Mouse (Mus musculus) stomach, postnatal 0 days (tissue): ENCODE measurements around the gene Zdhhc24. TPM values are rescaled to one million over a fixed set of nuclear protein-coding genes. Genes with fewer than 3 reads are reported as not detected.
"Not testable (repeated sequence)": the region's sequence is repeated elsewhere in the genome, so short reads cannot be mapped to it uniquely, and the experiment has no call there.

ENCODE experiments used
- ATAC-seq: fragments of 200-750 bp; cut with Nextera tagmentation; 2 replicates; pipeline ENCODE4 v1.8.0; 2017; ENCODE audit not compliant: low FRiP score, low TSS enrichment
- DNase-seq: peaks from one replicate; pipeline ENCODE4 v3.0.0-alpha.2; 2016; ENCODE audit warnings: low spot score
- H3K27ac ChIP-seq: fragments of 300-500 bp; sonication (generic); replicated peaks from 2 replicates; pipeline ENCODE4 v1.5.1; 2014; ENCODE audit warnings: mild to moderate bottlenecking, control low read depth
- H3K27me3 ChIP-seq: fragments of 300-500 bp; sonication (generic); 2 replicates; pipeline ENCODE4 v1.6.1; 2014; ENCODE audit warnings: low read length; ENCODE audit not compliant: control insufficient read depth, insufficient read depth
- H3K36me3 ChIP-seq: fragments of 300-500 bp; sonication (generic); 2 replicates; pipeline ENCODE4 v1.6.1; 2014; ENCODE audit warnings: low read length, mixed read lengths; ENCODE audit not compliant: control insufficient read depth, insufficient read depth
- H3K4me1 ChIP-seq: fragments of 300-500 bp; sonication (generic); replicated peaks from 2 replicates; pipeline ENCODE4 v1.6.1; 2014; ENCODE audit warnings: antibody characterized with exemption; ENCODE audit not compliant: control insufficient read depth, insufficient read depth
- H3K4me2 ChIP-seq: fragments of 300-500 bp; sonication (generic); replicated peaks from 2 replicates; pipeline ENCODE4 v1.6.1; 2014; ENCODE audit warnings: low read depth, mild to moderate bottlenecking, control low read depth, moderate library complexity
- H3K4me3 ChIP-seq: fragments of 300-500 bp; sonication (generic); 2 replicates; pipeline ENCODE4 v1.5.1; 2014; ENCODE audit warnings: low read depth, low read length, control low read depth
- H3K9ac ChIP-seq: fragments of 300-500 bp; sonication (generic); 2 replicates; pipeline ENCODE4 v1.6.1; 2014; ENCODE audit warnings: mild to moderate bottlenecking, low read length, control low read depth, mixed read lengths
- H3K9me3 ChIP-seq: fragments of 300-500 bp; sonication (generic); 2 replicates; pipeline ENCODE4 v1.6.1; 2016; ENCODE audit warnings: low read length; ENCODE audit not compliant: control insufficient read depth
- CTCF ChIP-seq: IDR thresholded peaks from 2 replicates; pipeline ENCODE4 v1.5.1; 2016; ENCODE audit warnings: antibody characterized with exemption, low read depth, mild to moderate bottlenecking, moderate library complexity
- EP300 ChIP-seq: optimal IDR thresholded peaks from 2 replicates; pipeline ENCODE3; 2016; ENCODE audit warnings: antibody characterized with exemption
- WGBS: fragments of 180-500 bp; shearing (Covaris S2); extraction: QIAGEN DNeasy Blood & Tissue Kit; methylation state at CpG from one replicate; pipeline ENCODE4 v1.1.7; 2014; 5-methylcytosine and 5-hydroxymethylcytosine counted together
- polyA plus RNA-seq: library from polyadenylated mRNA; unstranded; fragments of >200 nt; fragmentation: Nextera tagmentation; extraction: Ambion mirVana; gene quantifications from 2 replicates; pipeline ENCODE4 v1.2.1, GENCODE M21; 2015

The Zdhhc24 gene
- polyA plus RNA-seq, 1 experiment from 2014 or later, result 6.4 TPM

DNA sequence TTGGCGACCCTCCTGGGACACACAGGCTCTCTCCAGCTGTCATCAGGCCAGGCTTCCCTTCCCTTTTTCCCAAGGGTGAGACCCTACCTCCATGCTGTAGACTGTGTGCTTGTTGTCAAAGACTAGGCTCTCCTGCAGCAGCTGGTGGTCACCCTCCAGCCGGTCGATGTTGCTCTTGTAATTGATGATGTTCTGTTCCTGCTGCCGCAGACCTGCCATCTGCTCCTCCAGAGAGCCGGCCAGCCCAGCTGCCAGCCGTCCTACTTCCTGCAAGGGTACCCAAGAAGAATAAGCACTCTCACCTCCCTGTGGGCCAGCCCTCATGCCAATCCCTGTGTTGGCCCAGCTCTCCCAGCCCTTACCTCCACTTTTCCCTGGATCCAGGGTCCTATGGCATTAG lies 15.4 kb upstream of the Zdhhc24 start:
- Histone ChIP-seq H3K4me3 (no peak overlapping the region), H3K27me3 (no peaks in the 10 kb centered on the region), H3K4me1 (no peaks in the 10 kb centered on the region), H3K9me3 (no peaks in the 10 kb centered on the region), H3K36me3 (no peaks in the 10 kb centered on the region), H3K9ac (no peak overlapping the region), H3K4me2 (no peak overlapping the region), H3K27ac (no peak overlapping the region)
- WGBS, result 65% methylated on average over 6 of the region's 6 CpGs
- ATAC-seq, result no peak
- TF ChIP-seq CTCF, result no peak
- TF ChIP-seq EP300, result no peak
- DNase-seq, result no peak

DNA sequence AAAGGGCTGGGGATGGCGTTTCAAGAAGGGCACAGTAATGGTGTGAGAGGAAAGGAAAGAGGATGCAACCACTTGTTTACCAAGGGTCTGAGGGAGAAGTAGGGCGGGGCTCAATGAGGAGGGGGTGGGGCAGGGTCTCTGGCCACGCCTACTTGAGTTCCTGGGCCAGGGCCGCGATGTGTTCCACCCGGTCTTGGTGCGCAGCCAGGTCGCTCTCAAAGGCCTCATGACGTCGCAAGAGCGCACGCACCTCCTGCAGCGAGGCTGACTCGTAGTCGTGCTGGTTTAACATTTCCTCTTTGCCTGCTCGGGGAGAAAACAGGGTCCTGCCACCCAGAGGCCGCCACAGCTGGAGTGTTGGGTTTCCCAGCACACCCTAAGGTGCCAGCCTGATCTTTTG lies 13.3 kb upstream of the Zdhhc24 start:
- Histone ChIP-seq H3K4me3 (no peak overlapping the region), H3K9ac (no peak overlapping the region), H3K4me2 (peak overlapping the region; percentile 34; the same call in 1 of the 2 replicates), H3K27ac (no peak overlapping the region), H3K36me3 (no peaks in the 10 kb centered on the region), H3K27me3 (no peaks in the 10 kb centered on the region), H3K4me1 (no peaks in the 10 kb centered on the region), H3K9me3 (no peaks in the 10 kb centered on the region)
- WGBS, result 6% methylated on average over 17 of the region's 17 CpGs
- DNase-seq (peak; percentile 45), ATAC-seq (0 out of 2 replicates have a peak, but pooled peaks have one; percentile 21)
- TF ChIP-seq EP300 (no peak), CTCF (0 out of 2 replicates have a peak, but pooled peaks have one; percentile 4)

DNA sequence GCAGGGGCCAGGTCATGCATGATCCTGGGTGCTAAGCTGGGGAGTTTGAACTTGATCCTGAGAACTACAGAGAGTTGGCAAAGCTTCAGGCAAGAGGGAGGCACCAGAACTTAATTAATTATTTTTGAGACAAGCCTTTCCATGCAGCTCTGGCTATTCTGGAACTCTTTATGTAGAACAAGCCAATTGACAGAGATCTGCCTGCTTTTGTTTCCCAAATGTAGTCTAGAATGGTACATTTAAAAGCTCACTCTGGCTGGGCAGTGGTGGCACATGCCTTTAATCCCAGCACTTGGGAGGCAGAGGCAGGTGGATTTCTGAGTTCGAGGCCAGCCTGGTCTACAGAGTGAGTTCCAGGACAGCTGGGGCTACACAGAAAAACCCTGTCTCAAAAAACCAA lies 3.9 kb upstream of the Zdhhc24 start:
- H3K9me3 ChIP-seq, H3K36me3 ChIP-seq, ATAC-seq, H3K4me2 ChIP-seq, H3K27me3 ChIP-seq, H3K4me1 ChIP-seq, H3K27ac ChIP-seq, DNase-seq, H3K4me3 ChIP-seq, H3K9ac ChIP-seq: not testable (repeated sequence)
- 85% methylated on average over 1 of the region's 1 CpGs for WGBS

DNA sequence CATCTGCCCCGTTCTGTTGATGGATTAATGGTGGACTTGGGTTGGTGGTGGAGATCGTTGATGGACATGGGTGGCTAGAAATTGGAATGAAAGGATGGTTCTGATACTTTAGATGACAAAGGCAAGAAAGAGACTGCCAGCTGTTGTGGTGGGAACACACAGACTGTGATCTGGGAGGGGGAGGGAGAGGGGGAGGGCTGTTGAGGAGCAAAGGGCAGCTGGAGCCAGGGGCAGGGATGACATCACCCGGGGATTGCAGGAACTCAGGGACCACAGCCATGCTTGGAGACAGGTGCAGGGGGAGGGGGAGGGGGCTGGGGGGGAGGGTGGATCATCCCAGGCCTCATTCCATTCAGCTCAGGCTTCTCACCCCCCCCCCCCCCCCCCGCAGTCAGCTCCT lies 2.2 kb upstream of the Zdhhc24 start:
- ATAC-seq (no peak), DNase-seq (no peak)
- H3K4me2 ChIP-seq, result no peak overlapping the region
- no peak for TF ChIP-seq EP300
- TF ChIP-seq CTCF, result no peak
- H3K36me3 ChIP-seq, result no peaks in the 10 kb centered on the region
- H3K27ac ChIP-seq, result no peak overlapping the region
- WGBS, result 72% methylated on average over 2 of the region's 4 CpGs
- no peaks in the 10 kb centered on the region for H3K9me3 ChIP-seq
- no peaks in the 10 kb centered on the region for H3K4me1 ChIP-seq
- H3K9ac ChIP-seq, result no peak overlapping the region
- no peak overlapping the region for H3K4me3 ChIP-seq
- H3K27me3 ChIP-seq, result no peaks in the 10 kb centered on the region

DNA sequence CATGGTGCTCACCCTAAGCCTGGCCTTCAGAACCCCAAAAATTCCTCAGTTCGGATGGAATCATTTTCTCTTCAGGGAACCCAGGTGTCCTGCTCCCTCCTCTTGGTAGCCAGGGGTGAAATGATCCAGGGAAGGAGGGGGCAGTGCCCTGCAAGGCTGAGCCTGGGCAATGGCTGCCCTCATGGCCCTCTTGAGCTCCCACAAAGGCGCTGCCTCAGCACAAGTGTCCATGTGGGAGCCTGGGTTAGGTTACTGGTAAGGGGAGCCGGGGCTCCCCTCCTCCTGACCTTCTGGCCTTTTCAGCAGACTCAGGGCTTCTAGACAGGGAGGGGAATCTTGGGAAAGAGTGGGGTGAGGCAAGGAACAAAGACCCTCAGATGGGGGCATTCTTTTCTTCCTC lies 1.7 kb upstream of the Zdhhc24 start:
- ATAC-seq (no peak), DNase-seq (no peak)
- Histone ChIP-seq H3K4me3 (no peak overlapping the region), H3K4me1 (no peaks in the 10 kb centered on the region), H3K4me2 (0 out of 2 replicates have a peak overlapping the region, but pooled peaks have one; percentile 3), H3K27ac (no peak overlapping the region), H3K9me3 (no peaks in the 10 kb centered on the region), H3K36me3 (no peaks in the 10 kb centered on the region), H3K27me3 (no peaks in the 10 kb centered on the region), H3K9ac (no peak overlapping the region)
- TF ChIP-seq CTCF (no peak), EP300 (no peak)
- 67% methylated on average over 3 of the region's 3 CpGs for WGBS

DNA sequence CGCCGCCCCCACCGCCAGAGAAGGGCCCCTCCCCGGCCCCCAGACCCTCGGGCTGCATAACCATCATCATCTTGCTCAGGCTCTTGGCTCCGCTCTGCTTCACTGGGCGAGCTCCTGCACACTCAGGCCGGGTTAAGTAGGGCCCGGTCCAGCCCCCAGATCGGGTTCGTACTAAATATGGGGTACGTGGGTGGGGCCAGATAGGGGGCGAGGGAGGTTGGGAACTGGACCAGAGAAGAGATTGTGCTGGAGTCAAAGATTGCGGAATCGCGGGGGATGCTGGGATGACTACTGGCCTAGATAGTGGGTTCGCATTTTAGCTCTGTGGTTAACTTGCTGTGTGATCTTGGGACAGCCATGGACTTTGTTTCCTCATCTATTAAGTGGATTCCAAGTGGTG lies 683 bp upstream of the Zdhhc24 start, which contains the start of gene Actn3:
Gene Actn3 (minus strand): TSS at position 125 of the 400 bp plus-strand sequence.
- H3K27me3 ChIP-seq, result no peaks in the 10 kb centered on the region
- TF ChIP-seq EP300 (no peak), CTCF (no peak)
- DNase-seq (peak; percentile 33), ATAC-seq (peak; percentile 8; the same call in 1 of the 2 replicates)
- H3K27ac ChIP-seq, result peak within 1 kb of the TSS; percentile 81
- H3K36me3 ChIP-seq, result no peaks in the 10 kb centered on the region
- peak within 1 kb of the TSS; percentile 91 for H3K4me2 ChIP-seq
- H3K4me3 ChIP-seq, result peak within 1 kb of the TSS; percentile 89
- WGBS, result 4% methylated on average over 17 of the region's 17 CpGs
- no peaks in the 10 kb centered on the region for H3K4me1 ChIP-seq
- H3K9ac ChIP-seq, result peak within 1 kb of the TSS; percentile 91
- no peaks in the 10 kb centered on the region for H3K9me3 ChIP-seq
